ENCODE assay signal across 26 mouse cellular contexts in genomic region chr6:135562267-135562666, GRCm38 (mm10).
DNase-seq lines count a peak whose midpoint lies in the region; ATAC-seq and TF ChIP-seq lines count a peak whose summit lies in the region.
"Had no signal": no experiment of that assay in that cellular context is flagged by ENCODE, and none has a peak within 500 bp of the region (broad histone marks: within the 10 kb centered on the region; RNA-seq: fewer than 3 reads in every experiment).

No protein-coding gene starts in this region.

- no peak for TF ChIP-seq CTCF in left cerebral cortex, adult 2 months (IDR thresholded peaks at IDR 0.05)

- DNase-seq in forebrain, embryonic 14.5 days (ENCODE audit: low spot score): peak; percentile 69
- DNase-seq in left cerebral cortex, adult 2 months (ENCODE audit: extremely low spot score in 1 of 2, low spot score in 2 of 2): no peak
- no peak for DNase-seq in left cerebral cortex, postnatal 25 days (ENCODE audit: low spot score in 2 of 2)
- peak; percentile 44 for DNase-seq in cerebellum, adult 11-12 months
- DNase-seq in cerebellum, postnatal 10 days: peak; percentile 63 to 64
- no peak for DNase-seq in heart, postnatal 36 days
- DNase-seq: gastrocnemius, postnatal 14 days; heart, postnatal 14 days; kidney, adult 18-20 months; kidney, postnatal 4 days; liver, embryonic 13.5 days; lung, adult 2 months; lung, postnatal 14 days; thymus, adult 18-20 months; thymus, postnatal 36 days had no signal

- intact Hi-C loops in left cerebral cortex, adult 2 months (cut with DNase I): no loop called here
- intact Hi-C loops in left cerebral cortex, postnatal 25 days (cut with DNase I): no loop called here
- intact Hi-C loops in heart, postnatal 36 days (cut with DNase I): no loop called here

- H3K27ac ChIP-seq in forebrain, embryonic 14.5 days (ENCODE audit: low read depth, low read length): no peak overlapping the region
- H3K27ac ChIP-seq in forebrain, embryonic 15.5 days (replicated peaks): no peak overlapping the region
- peak overlapping the region; percentile 28 for H3K27ac ChIP-seq in left cerebral cortex, adult 2 months
- H3K27ac ChIP-seq: embryonic facial prominence, embryonic 12.5 days; forebrain, embryonic 12.5 days; heart, embryonic 13.5 days; hindbrain, embryonic 12.5 days; liver, embryonic 13.5 days; midbrain, embryonic 13.5 days; neural tube, embryonic 13.5 days had no signal

- WGBS in forebrain, embryonic 14.5 days: 70% methylated on average over 2 of the region's 2 CpGs
- 65% methylated on average over 2 of the region's 2 CpGs for WGBS in forebrain, embryonic 15.5 days

- no peak for ATAC-seq in forebrain, embryonic 14.5 days
- no peak for ATAC-seq in forebrain, embryonic 15.5 days (replicated peaks)
- ATAC-seq in megakaryocyte, adult 5-6 weeks (ENCODE audit: poor library complexity, severe bottlenecking): no peak
- ATAC-seq: inflammation-experienced regulatory T-cells, adult 6 months; midbrain, embryonic 13.5 days had no signal

- H3K4me2 ChIP-seq in forebrain, embryonic 14.5 days (ENCODE audit: low read length): no peak overlapping the region
- no peak overlapping the region for H3K4me2 ChIP-seq in forebrain, embryonic 15.5 days (replicated peaks)
- H3K4me2 ChIP-seq: embryonic facial prominence, embryonic 12.5 days; forebrain, embryonic 12.5 days; heart, embryonic 13.5 days; hindbrain, embryonic 12.5 days; liver, embryonic 13.5 days; midbrain, embryonic 13.5 days; neural tube, embryonic 13.5 days had no signal

- H3K27me3 ChIP-seq in forebrain, embryonic 14.5 days (replicated peaks; ENCODE audit: control insufficient read depth, insufficient read depth, low read length): no peaks in the 10 kb centered on the region
- H3K27me3 ChIP-seq in forebrain, embryonic 15.5 days: no peaks in the 10 kb centered on the region
- H3K27me3 ChIP-seq: embryonic facial prominence, embryonic 12.5 days; forebrain, embryonic 12.5 days; heart, embryonic 13.5 days; hindbrain, embryonic 12.5 days; liver, embryonic 13.5 days; midbrain, embryonic 13.5 days; neural tube, embryonic 13.5 days had no signal

- no peaks in the 10 kb centered on the region for H3K9me3 ChIP-seq in forebrain, embryonic 14.5 days (replicated peaks; ENCODE audit: control insufficient read depth, low read length)
- H3K9me3 ChIP-seq in forebrain, embryonic 15.5 days: no peaks in the 10 kb centered on the region
- H3K9me3 ChIP-seq: embryonic facial prominence, embryonic 12.5 days; forebrain, embryonic 12.5 days; heart, embryonic 13.5 days; hindbrain, embryonic 12.5 days; liver, embryonic 13.5 days; midbrain, embryonic 13.5 days; neural tube, embryonic 13.5 days had no signal

- peaks cover 17% of the 10 kb centered on the region; the same call in 1 of the 2 replicates for H3K4me1 ChIP-seq in forebrain, embryonic 14.5 days (ENCODE audit: control insufficient read depth, insufficient read depth, low read length)
- H3K4me1 ChIP-seq in forebrain, embryonic 15.5 days: peaks cover 27% of the 10 kb centered on the region
- H3K4me1 ChIP-seq: embryonic facial prominence, embryonic 12.5 days; liver, embryonic 13.5 days had no signal

- H3K4me3 ChIP-seq in forebrain, embryonic 14.5 days (ENCODE audit: low read depth, low read length): no peak overlapping the region
- H3K4me3 ChIP-seq in forebrain, embryonic 15.5 days: no peak overlapping the region
- no peak overlapping the region for H3K4me3 ChIP-seq in left cerebral cortex, adult 2 months
- H3K4me3 ChIP-seq: embryonic facial prominence, embryonic 12.5 days; erythroblast, embryonic 14.5 days; forebrain, embryonic 12.5 days; heart, embryonic 13.5 days; hindbrain, embryonic 12.5 days; liver, embryonic 13.5 days; midbrain, embryonic 13.5 days; myocyte; neural tube, embryonic 13.5 days had no signal

- no peak overlapping the region for H3K9ac ChIP-seq in forebrain, embryonic 14.5 days (ENCODE audit: low read length)
- no peak overlapping the region for H3K9ac ChIP-seq in forebrain, embryonic 15.5 days (replicated peaks)
- H3K9ac ChIP-seq: embryonic facial prominence, embryonic 12.5 days; forebrain, embryonic 12.5 days; heart, embryonic 13.5 days; hindbrain, embryonic 12.5 days; liver, embryonic 13.5 days; midbrain, embryonic 13.5 days; neural tube, embryonic 13.5 days had no signal

- no peaks in the 10 kb centered on the region for H3K36me3 ChIP-seq in forebrain, embryonic 14.5 days (ENCODE audit: control insufficient read depth, insufficient read depth, low read length)
- H3K36me3 ChIP-seq in forebrain, embryonic 15.5 days: no peaks in the 10 kb centered on the region
- H3K36me3 ChIP-seq: embryonic facial prominence, embryonic 12.5 days; forebrain, embryonic 12.5 days; heart, embryonic 13.5 days; hindbrain, embryonic 12.5 days; liver, embryonic 13.5 days; midbrain, embryonic 13.5 days; neural tube, embryonic 13.5 days had no signal

Comparison
In these comparisons a context has a peak if more than half of its experiments do, and no peak if none do; other contexts are left out.
1. DNase-seq: peak in forebrain, embryonic 14.5 days (single experiment), cerebellum, adult 11-12 months (single experiment) and cerebellum, postnatal 10 days (2 of 2); none in left cerebral cortex, adult 2 months (0 of 2), left cerebral cortex, postnatal 25 days (0 of 2) and heart, postnatal 36 days (0 of 2).